Mouse (Mus musculus): ENCODE data around the gene Gm8453. TPM values are rescaled to one million over a fixed set of nuclear protein-coding genes. Genes with fewer than 3 reads are reported as not detected.
"Not testable (repeated sequence)": the region's sequence is repeated elsewhere in the genome, so short reads cannot be mapped to it uniquely, and the experiment has no call there.

The Gm8453 gene
- not detected in 2 replicates for polyA plus RNA-seq (2015; fragmentation: Nextera tagmentation; extraction: Ambion mirVana)

GRCm38 (mm10) chr7:22229384-22229783 is at the start of gene Gm8453:
TSS of gene Gm8453 (minus strand) at chr7:22229484.
- not testable (repeated sequence) for H3K4me2 ChIP-seq; H3K27ac ChIP-seq (replicated peaks); H3K27me3 ChIP-seq (replicated peaks); H3K9me3 ChIP-seq; H3K36me3 ChIP-seq; H3K4me1 ChIP-seq; ATAC-seq (ENCODE audit: extremely low read depth, insufficient number of reproducible peaks, low FRiP score, low TSS enrichment); H3K4me3 ChIP-seq; H3K9ac ChIP-seq
- WGBS, result 14% methylated on average over 2 of the region's 2 CpGs

GRCm38 (mm10) chr7:22201164-22201563 is 28.1 kb downstream of the Gm8453 start, which contains the start of gene Gm8653:
TSS of gene Gm8653 (minus strand) at chr7:22201264.
- ATAC-seq (ENCODE audit: extremely low read depth, insufficient number of reproducible peaks, low FRiP score, low TSS enrichment); H3K36me3 ChIP-seq; H3K9me3 ChIP-seq; H3K27me3 ChIP-seq (replicated peaks); H3K27ac ChIP-seq (replicated peaks); H3K4me3 ChIP-seq; H3K9ac ChIP-seq; H3K4me1 ChIP-seq; H3K4me2 ChIP-seq: not testable (repeated sequence)
- no CpG with 5 or more reads among the region's 2 CpGs for WGBS

- not testable (repeated sequence) for H3K9me3 ChIP-seq; H3K36me3 ChIP-seq; H3K27ac ChIP-seq (replicated peaks); ATAC-seq (ENCODE audit: extremely low read depth, insufficient number of reproducible peaks, low FRiP score, low TSS enrichment); H3K4me3 ChIP-seq; H3K4me1 ChIP-seq; H3K27me3 ChIP-seq (replicated peaks); H3K4me2 ChIP-seq; H3K9ac ChIP-seq
- WGBS, result no CpG with 5 or more reads among the region's 3 CpGs
Measured at GRCm38 (mm10) chr7:22189077-22189476, 40.2 kb downstream of the Gm8453 start, which contains the start of gene Vmn1r143. TSS of gene Vmn1r143 (plus strand) at chr7:22189377.

Other genes starting within 250 kb of the Gm8453 start
- not detected in 2 replicates for gene Vmn1r137, start 234.9 kb downstream of the Gm8453 start, polyA plus RNA-seq (2015; fragmentation: Nextera tagmentation; extraction: Ambion mirVana)
- gene Vmn1r138, start 200.6 kb downstream of the Gm8453 start, polyA plus RNA-seq (2015; fragmentation: Nextera tagmentation; extraction: Ambion mirVana), result not detected in 2 replicates
- not detected in 2 replicates for gene Gm6176, start 173.2 kb downstream of the Gm8453 start, polyA plus RNA-seq (2015; fragmentation: Nextera tagmentation; extraction: Ambion mirVana)
- not detected in 2 replicates for gene Vmn1r139, start 160.4 kb downstream of the Gm8453 start, polyA plus RNA-seq (2015; fragmentation: Nextera tagmentation; extraction: Ambion mirVana)
- gene Gm16451, start 111.2 kb downstream of the Gm8453 start, polyA plus RNA-seq (2015; fragmentation: Nextera tagmentation; extraction: Ambion mirVana), result not detected in 2 replicates
- gene Gm10666, start 94.7 kb downstream of the Gm8453 start, polyA plus RNA-seq (2015; fragmentation: Nextera tagmentation; extraction: Ambion mirVana), result not detected in 2 replicates
- not detected in 2 replicates for gene Vmn1r142, start 65.4 kb downstream of the Gm8453 start, polyA plus RNA-seq (2015; fragmentation: Nextera tagmentation; extraction: Ambion mirVana)
- gene Vmn1r143, start 40.1 kb downstream of the Gm8453 start, polyA plus RNA-seq (2015; fragmentation: Nextera tagmentation; extraction: Ambion mirVana), result not detected in 2 replicates
- not detected in 2 replicates for gene Gm8653, start 28.2 kb downstream of the Gm8453 start, polyA plus RNA-seq (2015; fragmentation: Nextera tagmentation; extraction: Ambion mirVana)
- gene Gm4187, start 100.2 kb upstream of the Gm8453 start, polyA plus RNA-seq (2015; fragmentation: Nextera tagmentation; extraction: Ambion mirVana), result not detected in 2 replicates
- not detected in 2 replicates for gene Gm8660, start 141.6 kb upstream of the Gm8453 start, polyA plus RNA-seq (2015; fragmentation: Nextera tagmentation; extraction: Ambion mirVana)
- gene Vmn1r148, start 184.1 kb upstream of the Gm8453 start, polyA plus RNA-seq (2015; fragmentation: Nextera tagmentation; extraction: Ambion mirVana), result not detected in 2 replicates
- gene Vmn1r149, start 208.7 kb upstream of the Gm8453 start, polyA plus RNA-seq (2015; fragmentation: Nextera tagmentation; extraction: Ambion mirVana), result not detected in 2 replicates
- not detected in 2 replicates for gene Gm10665, start 234.6 kb upstream of the Gm8453 start, polyA plus RNA-seq (2015; fragmentation: Nextera tagmentation; extraction: Ambion mirVana)